Mouse (Mus musculus): ENCODE results near the gene Wfdc10. TPM values are rescaled to one million over a fixed set of nuclear protein-coding genes. Genes with fewer than 3 reads are reported as not detected.

The Wfdc10 gene
- polyA plus RNA-seq, 1 experiment, result not detected

DNA sequence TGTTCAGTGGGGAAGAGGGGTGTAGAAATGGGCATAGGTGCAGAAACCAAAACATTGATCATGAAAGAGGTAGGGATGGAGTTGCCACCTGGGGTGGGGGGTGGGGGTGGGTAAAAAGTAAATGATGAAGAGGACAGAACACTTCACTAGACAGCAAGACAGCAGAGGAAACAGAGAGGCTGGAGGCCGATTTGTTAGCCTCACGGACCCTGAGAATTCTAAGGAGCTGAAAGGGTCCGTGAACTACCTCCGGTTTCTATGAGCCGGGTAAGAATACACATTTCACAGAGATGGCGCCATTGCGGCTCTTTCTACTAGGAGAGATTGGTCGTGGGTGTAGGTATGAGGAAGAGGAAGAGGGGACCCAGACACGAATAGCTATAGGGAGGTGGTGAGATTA, 637 bp downstream of the Wfdc10 start, which contains the start of gene Wfdc9:
Gene Wfdc9 (minus strand): TSS at position 101 of the 400 bp plus-strand sequence.
- no peaks in the 10 kb centered on the region for H3K4me1 ChIP-seq (ENCODE audit: control insufficient read depth, insufficient read depth, low read length)
- H3K4me3 ChIP-seq (ENCODE audit: insufficient read depth, low read length), result no peak within 1 kb of the TSS
- TF ChIP-seq CTCF (IDR thresholded peaks at IDR 0.05; ENCODE audit: borderline replicate concordance, insufficient read depth, low read length), result no peak
- no peak for TF ChIP-seq POLR2A (IDR thresholded peaks at IDR 0.05; ENCODE audit: low read depth, low read length)
- no peak within 1 kb of the TSS for H3K27ac ChIP-seq (ENCODE audit: insufficient read depth, low read length)

DNA sequence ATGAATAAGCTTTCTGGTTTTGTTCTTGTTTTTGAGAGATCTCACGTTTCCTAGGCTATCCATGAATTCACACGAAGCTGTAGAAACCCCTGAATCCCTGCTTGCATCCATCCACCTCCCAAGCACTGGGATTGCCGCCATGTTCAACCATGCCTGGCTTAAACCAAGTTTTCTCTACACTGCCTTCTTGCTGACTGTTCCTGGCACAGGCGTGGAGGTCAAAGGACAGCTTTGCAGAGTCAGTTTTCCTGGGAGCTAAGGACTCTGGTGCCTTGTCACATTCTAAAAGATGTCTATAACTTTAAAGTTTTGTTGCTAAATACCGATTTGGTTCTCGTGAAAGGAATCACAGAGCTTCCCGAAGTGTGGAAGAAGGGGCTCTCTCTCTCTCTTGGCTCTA, 9.0 kb downstream of the Wfdc10 start:
- H3K4me3 ChIP-seq (ENCODE audit: insufficient read depth, low read length), result no peak overlapping the region
- TF ChIP-seq CTCF (IDR thresholded peaks at IDR 0.05; ENCODE audit: borderline replicate concordance, insufficient read depth, low read length), result no peak
- TF ChIP-seq POLR2A (IDR thresholded peaks at IDR 0.05; ENCODE audit: low read depth, low read length), result no peak
- no peak overlapping the region for H3K27ac ChIP-seq (ENCODE audit: insufficient read depth, low read length)
- no peaks in the 10 kb centered on the region for H3K4me1 ChIP-seq (ENCODE audit: control insufficient read depth, insufficient read depth, low read length)

DNA sequence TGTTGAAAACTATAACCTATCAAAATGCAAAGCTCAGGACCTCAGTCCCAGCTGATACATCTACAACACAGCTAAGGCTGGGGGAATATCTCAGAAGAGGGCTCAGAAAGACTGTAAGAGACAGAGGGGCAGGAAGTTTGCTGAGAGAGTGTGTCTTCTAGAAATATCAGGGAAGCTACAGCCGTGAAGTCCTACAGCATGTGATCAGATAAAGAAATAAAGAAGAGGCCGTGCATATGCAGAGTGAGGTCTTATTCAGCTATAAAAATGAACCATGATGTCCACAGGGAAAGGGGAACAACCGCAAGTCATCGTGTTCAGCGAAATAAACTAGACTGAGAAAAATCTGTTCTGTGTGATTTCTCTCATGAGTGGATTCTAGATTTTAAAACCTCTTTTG, 14.4 kb downstream of the Wfdc10 start:
- Histone ChIP-seq H3K4me1 (ENCODE audit: control insufficient read depth, insufficient read depth, low read length) (no peaks in the 10 kb centered on the region), H3K4me3 (ENCODE audit: insufficient read depth, low read length) (no peak overlapping the region), H3K27ac (ENCODE audit: insufficient read depth, low read length) (no peak overlapping the region)
- no peak for TF ChIP-seq CTCF (IDR thresholded peaks at IDR 0.05; ENCODE audit: borderline replicate concordance, insufficient read depth, low read length)
- TF ChIP-seq POLR2A (IDR thresholded peaks at IDR 0.05; ENCODE audit: low read depth, low read length), result no peak

DNA sequence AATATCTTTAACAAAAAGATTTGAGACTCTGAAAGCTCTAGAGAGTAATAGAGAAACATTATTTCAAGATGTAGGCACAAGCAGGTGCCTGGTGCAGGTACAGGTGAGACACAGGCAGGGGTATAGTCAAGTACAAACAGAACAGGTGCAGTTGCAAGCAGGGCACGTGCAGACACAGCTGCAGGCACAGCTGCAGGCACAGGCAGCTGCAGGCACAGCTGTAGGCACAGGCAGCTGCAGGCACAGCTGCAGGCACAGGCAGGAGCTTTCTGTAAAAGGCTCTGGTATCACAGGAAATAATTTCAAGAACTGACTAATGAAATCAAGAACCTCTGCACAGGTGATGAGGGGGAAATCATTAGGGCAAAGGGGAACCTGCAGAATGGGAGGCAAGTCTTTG, 15.1 kb downstream of the Wfdc10 start:
- TF ChIP-seq CTCF (IDR thresholded peaks at IDR 0.05; ENCODE audit: borderline replicate concordance, insufficient read depth, low read length) (no peak), POLR2A (IDR thresholded peaks at IDR 0.05; ENCODE audit: low read depth, low read length) (no peak)
- Histone ChIP-seq H3K4me1 (ENCODE audit: control insufficient read depth, insufficient read depth, low read length) (no peaks in the 10 kb centered on the region), H3K4me3 (ENCODE audit: insufficient read depth, low read length) (no peak overlapping the region), H3K27ac (ENCODE audit: insufficient read depth, low read length) (no peak overlapping the region)

DNA sequence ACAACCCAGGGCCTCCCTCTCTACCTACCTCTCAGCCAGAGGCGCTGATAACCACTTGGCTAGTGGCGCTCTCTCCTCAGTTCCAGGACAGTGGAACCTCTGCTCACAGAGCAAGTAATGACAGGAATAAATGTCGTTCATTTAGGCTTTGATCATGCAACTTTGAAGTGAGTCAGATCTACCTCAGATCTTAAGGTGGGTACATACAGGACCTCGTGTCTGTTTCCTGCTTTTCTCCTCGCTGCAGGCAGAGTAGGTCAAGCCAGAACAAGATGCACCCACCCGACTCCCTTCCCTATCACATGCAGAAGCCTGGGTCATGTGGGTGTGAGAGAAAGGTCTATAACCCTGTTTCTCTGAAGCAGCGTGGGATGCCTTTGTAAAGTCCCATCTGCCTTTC, 18.1 kb downstream of the Wfdc10 start, which contains the start of gene Wfdc11:
Gene Wfdc11 (minus strand): TSS at position 101 of the 400 bp plus-strand sequence.
- no peak for TF ChIP-seq CTCF (IDR thresholded peaks at IDR 0.05; ENCODE audit: borderline replicate concordance, insufficient read depth, low read length)
- TF ChIP-seq POLR2A (IDR thresholded peaks at IDR 0.05; ENCODE audit: low read depth, low read length), result no peak
- Histone ChIP-seq H3K4me1 (ENCODE audit: control insufficient read depth, insufficient read depth, low read length) (no peaks in the 10 kb centered on the region), H3K4me3 (ENCODE audit: insufficient read depth, low read length) (no peak within 1 kb of the TSS), H3K27ac (ENCODE audit: insufficient read depth, low read length) (no peak within 1 kb of the TSS)

DNA sequence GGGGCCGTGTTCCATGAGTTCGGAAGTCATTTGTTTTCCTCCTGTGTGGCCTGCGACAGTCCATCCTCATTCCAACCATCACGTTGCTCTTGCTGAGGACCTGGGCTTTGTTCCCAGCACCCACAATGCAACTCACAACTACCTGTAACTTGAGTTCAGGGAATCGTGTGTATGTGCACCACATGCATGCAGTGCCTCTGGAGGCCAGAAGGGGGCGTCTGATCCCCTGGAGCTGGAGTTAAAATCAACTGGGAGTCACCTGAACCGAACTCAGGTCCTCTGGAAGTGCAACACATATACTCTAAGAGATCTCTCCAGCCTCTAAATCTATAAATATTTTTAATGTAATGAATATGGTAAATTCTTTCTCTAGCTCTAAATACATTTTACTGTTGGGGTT, 20.3 kb downstream of the Wfdc10 start:
- H3K4me1 ChIP-seq (ENCODE audit: control insufficient read depth, insufficient read depth, low read length), result no peaks in the 10 kb centered on the region

DNA sequence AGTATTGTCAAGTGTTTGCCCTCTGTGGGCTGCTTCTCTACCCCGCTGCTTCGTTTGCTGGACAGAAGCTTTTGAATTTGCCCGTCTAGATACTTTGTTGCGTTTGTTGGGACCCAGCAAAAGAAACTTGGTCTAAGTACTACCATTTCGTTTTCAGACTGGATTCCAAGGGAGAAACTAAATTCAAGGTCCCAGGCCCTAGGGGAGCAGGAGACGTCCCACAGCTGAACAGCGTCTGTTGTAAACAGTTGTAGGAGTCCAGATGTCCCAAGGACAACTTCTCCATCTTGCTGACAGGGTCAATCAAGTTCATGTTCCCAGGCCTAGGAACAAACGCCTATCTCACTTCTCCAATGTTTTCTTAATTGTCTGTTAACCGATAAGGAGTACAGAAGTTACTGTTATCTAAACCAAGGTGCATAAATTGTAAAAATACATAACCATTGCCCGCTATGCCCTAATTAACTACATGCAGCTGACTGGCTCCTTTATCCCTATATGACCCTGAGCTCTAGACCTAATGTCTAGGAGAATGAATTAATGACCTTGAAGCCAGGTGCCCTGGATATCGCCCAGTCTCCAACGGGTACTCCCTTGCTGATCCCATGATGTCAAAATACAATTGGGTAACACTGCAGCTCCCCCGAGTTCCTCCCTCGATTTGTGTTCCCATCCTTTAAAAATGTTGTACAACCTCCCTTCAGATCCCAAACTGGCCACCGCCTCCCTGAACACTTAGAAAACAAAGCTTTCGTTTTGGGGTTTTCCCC, 21.3 kb downstream of the Wfdc10 start:
- no peak for TF ChIP-seq POLR2A (IDR thresholded peaks at IDR 0.05; ENCODE audit: low read depth, low read length)
- no peak for TF ChIP-seq CTCF (IDR thresholded peaks at IDR 0.05; ENCODE audit: borderline replicate concordance, insufficient read depth, low read length)
- Histone ChIP-seq H3K4me1 (ENCODE audit: control insufficient read depth, insufficient read depth, low read length) (no peaks in the 10 kb centered on the region), H3K27ac (ENCODE audit: insufficient read depth, low read length) (no peak overlapping the region), H3K4me3 (ENCODE audit: insufficient read depth, low read length) (no peak overlapping the region)

More for the DNA sequence above, 20.3 kb downstream of the Wfdc10 start:
- H3K4me3 ChIP-seq (ENCODE audit: insufficient read depth, low read length), result no peak overlapping the region
- TF ChIP-seq CTCF (IDR thresholded peaks at IDR 0.05; ENCODE audit: borderline replicate concordance, insufficient read depth, low read length), result no peak
- no peak for TF ChIP-seq POLR2A (IDR thresholded peaks at IDR 0.05; ENCODE audit: low read depth, low read length)
- H3K27ac ChIP-seq (ENCODE audit: insufficient read depth, low read length), result no peak overlapping the region

DNA sequence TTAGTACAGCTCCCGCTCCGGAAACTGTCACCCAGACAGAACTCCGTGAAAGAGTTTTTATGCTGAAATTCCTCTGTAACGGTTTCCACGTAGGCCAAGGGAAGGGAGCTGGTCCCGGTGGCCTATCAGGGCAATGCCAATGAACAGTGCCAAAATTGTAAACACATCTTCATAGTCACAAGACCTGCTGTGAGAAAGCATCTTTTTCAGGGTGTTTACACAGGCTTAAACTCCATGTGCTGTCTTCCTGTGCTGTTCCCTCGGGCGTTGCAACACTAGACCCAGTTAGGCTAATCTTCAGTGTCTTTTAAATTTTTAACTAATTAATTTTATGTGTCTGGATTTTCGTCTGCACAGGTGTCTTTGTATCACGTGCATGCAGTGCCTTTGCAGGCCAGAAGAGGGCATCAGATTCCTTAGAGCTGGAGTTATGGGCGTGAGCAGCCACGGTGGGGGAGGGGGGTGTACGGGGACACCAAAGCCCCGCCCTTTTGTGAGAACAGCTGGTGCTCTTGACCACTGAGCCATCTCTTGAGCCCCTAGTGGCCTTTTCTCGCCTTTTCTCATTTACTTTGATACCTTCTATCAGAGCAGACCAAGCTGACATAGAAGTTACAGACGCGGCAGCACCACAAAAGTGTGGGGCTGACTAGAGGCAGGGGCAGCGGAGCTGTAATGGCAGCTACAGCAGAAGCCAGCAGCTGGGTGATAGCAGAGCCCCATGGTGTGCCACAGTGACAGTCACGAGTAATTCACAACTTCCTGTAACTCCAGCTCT, 23.2 kb downstream of the Wfdc10 start:
- Histone ChIP-seq H3K27ac (ENCODE audit: insufficient read depth, low read length) (no peak overlapping the region), H3K4me3 (ENCODE audit: insufficient read depth, low read length) (no peak overlapping the region), H3K4me1 (ENCODE audit: control insufficient read depth, insufficient read depth, low read length) (no peaks in the 10 kb centered on the region)
- peak; percentile 75 for TF ChIP-seq CTCF (IDR thresholded peaks at IDR 0.05; ENCODE audit: borderline replicate concordance, insufficient read depth, low read length)
- TF ChIP-seq POLR2A (IDR thresholded peaks at IDR 0.05; ENCODE audit: low read depth, low read length), result no peak

DNA sequence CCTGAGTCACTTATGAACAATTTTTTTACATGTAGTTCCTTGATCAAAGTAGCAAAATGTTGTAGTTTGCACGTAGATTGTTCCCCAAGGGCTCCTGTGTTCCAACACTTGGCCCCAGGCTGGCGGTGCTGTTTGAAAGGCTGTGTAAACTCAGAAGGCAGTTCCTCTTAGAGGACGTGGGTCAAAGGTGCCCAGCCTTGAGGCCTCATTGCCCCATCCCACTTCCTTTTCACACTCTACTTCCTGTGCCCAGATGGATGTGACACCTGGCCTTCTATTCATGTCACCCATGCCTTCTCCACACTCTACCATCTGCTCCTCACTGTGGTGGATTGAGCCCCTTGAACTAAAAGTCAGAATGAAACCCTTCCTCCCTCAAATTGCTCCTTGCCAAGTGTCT, 24.1 kb downstream of the Wfdc10 start:
- no peak overlapping the region for H3K4me3 ChIP-seq (ENCODE audit: insufficient read depth, low read length)
- no peaks in the 10 kb centered on the region for H3K4me1 ChIP-seq (ENCODE audit: control insufficient read depth, insufficient read depth, low read length)
- TF ChIP-seq POLR2A (IDR thresholded peaks at IDR 0.05; ENCODE audit: low read depth, low read length) (no peak), CTCF (IDR thresholded peaks at IDR 0.05; ENCODE audit: borderline replicate concordance, insufficient read depth, low read length) (no peak)
- H3K27ac ChIP-seq (ENCODE audit: insufficient read depth, low read length), result no peak overlapping the region

DNA sequence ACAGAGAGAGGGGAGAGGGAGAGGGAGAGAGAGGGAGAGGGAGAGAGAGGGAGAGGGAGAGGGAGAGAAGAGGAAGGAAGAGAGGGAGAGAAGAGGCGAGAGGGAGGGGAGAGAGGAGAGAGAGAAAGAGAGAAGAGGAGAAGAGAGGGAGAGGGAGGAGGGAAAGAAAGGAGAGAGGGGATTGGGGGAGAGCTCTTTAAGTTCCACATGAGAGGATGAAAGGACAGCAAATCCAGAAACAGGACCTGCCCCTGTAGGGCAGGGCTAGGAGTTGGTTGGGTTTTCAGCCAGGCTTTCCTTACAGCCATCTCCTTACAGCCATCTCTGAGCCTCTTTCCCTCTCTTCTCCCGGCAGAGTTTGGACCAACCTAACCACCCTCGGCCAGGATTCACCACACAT, 29.0 kb downstream of the Wfdc10 start, which contains the start of gene Wfdc13:
Gene Wfdc13 (plus strand): TSS at position 301 of the 400 bp plus-strand sequence.
- TF ChIP-seq POLR2A (IDR thresholded peaks at IDR 0.05; ENCODE audit: low read depth, low read length) (no peak), CTCF (IDR thresholded peaks at IDR 0.05; ENCODE audit: borderline replicate concordance, insufficient read depth, low read length) (no peak)
- H3K27ac ChIP-seq (ENCODE audit: insufficient read depth, low read length), result no peak within 1 kb of the TSS
- H3K4me1 ChIP-seq (ENCODE audit: control insufficient read depth, insufficient read depth, low read length), result no peaks in the 10 kb centered on the region
- no peak within 1 kb of the TSS for H3K4me3 ChIP-seq (ENCODE audit: insufficient read depth, low read length)

All from embryonic fibroblast, embryonic 13.5 days (primary cell).